Mouse (Mus musculus): ENCODE results near the gene Foxl1. TPM values are rescaled to one million over a fixed set of nuclear protein-coding genes. Genes with fewer than 3 reads are reported as not detected.

Foxl1 gene
- polyA plus RNA-seq (2011; ENCODE audit: insufficient read length, low read depth, missing spikeins) = 1.1 and 2.0 TPM in 2 replicates

GRCm38 (mm10) chr8:121127756-121128375 is at the start of gene Foxl1:
Gene Foxl1, plus strand, starts transcription at chr8:121127940.
- Histone ChIP-seq H3K27ac (ENCODE audit: insufficient read depth, low read length) (no peak within 1 kb of the TSS), H3K4me3 (ENCODE audit: insufficient read depth, low read length) (no peak within 1 kb of the TSS), H3K4me1 (ENCODE audit: control insufficient read depth, insufficient read depth, low read length) (peaks cover 3% of the 10 kb centered on the region; the same call in 1 of the 2 replicates)
- TF ChIP-seq CTCF (IDR thresholded peaks at IDR 0.05; ENCODE audit: borderline replicate concordance, insufficient read depth, low read length) = no peak
- no peak for TF ChIP-seq POLR2A (IDR thresholded peaks at IDR 0.05; ENCODE audit: low read depth, low read length)

GRCm38 (mm10) chr8:121078721-121079120 is 49.0 kb upstream of the Foxl1 start:
- TF ChIP-seq CTCF (IDR thresholded peaks at IDR 0.05; ENCODE audit: borderline replicate concordance, insufficient read depth, low read length) (no peak), POLR2A (IDR thresholded peaks at IDR 0.05; ENCODE audit: low read depth, low read length) (no peak)
- no peak overlapping the region for H3K4me3 ChIP-seq (ENCODE audit: insufficient read depth, low read length)
- no peak overlapping the region for H3K27ac ChIP-seq (ENCODE audit: insufficient read depth, low read length)
- H3K4me1 ChIP-seq (ENCODE audit: control insufficient read depth, insufficient read depth, low read length) = no peaks in the 10 kb centered on the region

- no peak overlapping the region for H3K27ac ChIP-seq (ENCODE audit: insufficient read depth, low read length)
- no peak overlapping the region for H3K4me3 ChIP-seq (ENCODE audit: insufficient read depth, low read length)
- TF ChIP-seq CTCF (IDR thresholded peaks at IDR 0.05; ENCODE audit: borderline replicate concordance, insufficient read depth, low read length) (no peak), POLR2A (IDR thresholded peaks at IDR 0.05; ENCODE audit: low read depth, low read length) (no peak)
- no peaks in the 10 kb centered on the region for H3K4me1 ChIP-seq (ENCODE audit: control insufficient read depth, insufficient read depth, low read length)
Observed at GRCm38 (mm10) chr8:121079201-121079600, 48.5 kb upstream of the Foxl1 start.

GRCm38 (mm10) chr8:121079944-121080343 is 47.8 kb upstream of the Foxl1 start:
- H3K27ac ChIP-seq (ENCODE audit: insufficient read depth, low read length) = no peak overlapping the region
- TF ChIP-seq POLR2A (IDR thresholded peaks at IDR 0.05; ENCODE audit: low read depth, low read length) = no peak
- no peak for TF ChIP-seq CTCF (IDR thresholded peaks at IDR 0.05; ENCODE audit: borderline replicate concordance, insufficient read depth, low read length)
- no peaks in the 10 kb centered on the region for H3K4me1 ChIP-seq (ENCODE audit: control insufficient read depth, insufficient read depth, low read length)
- no peak overlapping the region for H3K4me3 ChIP-seq (ENCODE audit: insufficient read depth, low read length)

- Histone ChIP-seq H3K27ac (ENCODE audit: insufficient read depth, low read length) (no peak overlapping the region), H3K4me1 (ENCODE audit: control insufficient read depth, insufficient read depth, low read length) (no peaks in the 10 kb centered on the region), H3K4me3 (ENCODE audit: insufficient read depth, low read length) (no peak overlapping the region)
- TF ChIP-seq POLR2A (IDR thresholded peaks at IDR 0.05; ENCODE audit: low read depth, low read length) (no peak), CTCF (IDR thresholded peaks at IDR 0.05; ENCODE audit: borderline replicate concordance, insufficient read depth, low read length) (no peak)
Observed at GRCm38 (mm10) chr8:121080361-121081090, 47.2 kb upstream of the Foxl1 start.

- H3K4me1 ChIP-seq (ENCODE audit: control insufficient read depth, insufficient read depth, low read length) = no peaks in the 10 kb centered on the region
- TF ChIP-seq POLR2A (IDR thresholded peaks at IDR 0.05; ENCODE audit: low read depth, low read length) (no peak), CTCF (IDR thresholded peaks at IDR 0.05; ENCODE audit: borderline replicate concordance, insufficient read depth, low read length) (no peak)
- H3K27ac ChIP-seq (ENCODE audit: insufficient read depth, low read length) = no peak overlapping the region
- no peak overlapping the region for H3K4me3 ChIP-seq (ENCODE audit: insufficient read depth, low read length)
Observed at GRCm38 (mm10) chr8:121081398-121081797, 46.3 kb upstream of the Foxl1 start.

GRCm38 (mm10) chr8:121082218-121083092 is 45.3 kb upstream of the Foxl1 start:
- Histone ChIP-seq H3K4me1 (ENCODE audit: control insufficient read depth, insufficient read depth, low read length) (no peaks in the 10 kb centered on the region), H3K27ac (ENCODE audit: insufficient read depth, low read length) (no peak overlapping the region; the same call in 1 of the 2 replicates), H3K4me3 (ENCODE audit: insufficient read depth, low read length) (peak overlapping the region; percentile 79)
- no peak for TF ChIP-seq POLR2A (IDR thresholded peaks at IDR 0.05; ENCODE audit: low read depth, low read length)
- no peak for TF ChIP-seq CTCF (IDR thresholded peaks at IDR 0.05; ENCODE audit: borderline replicate concordance, insufficient read depth, low read length)

- Histone ChIP-seq H3K4me1 (ENCODE audit: control insufficient read depth, insufficient read depth, low read length) (no peaks in the 10 kb centered on the region), H3K4me3 (ENCODE audit: insufficient read depth, low read length) (peak overlapping the region; percentile 79), H3K27ac (ENCODE audit: insufficient read depth, low read length) (no peak overlapping the region; the same call in 1 of the 2 replicates)
- no peak for TF ChIP-seq CTCF (IDR thresholded peaks at IDR 0.05; ENCODE audit: borderline replicate concordance, insufficient read depth, low read length)
- TF ChIP-seq POLR2A (IDR thresholded peaks at IDR 0.05; ENCODE audit: low read depth, low read length) = no peak
Observed at GRCm38 (mm10) chr8:121083093-121083935, 44.4 kb upstream of the Foxl1 start.

- H3K27ac ChIP-seq (ENCODE audit: insufficient read depth, low read length) = no peak overlapping the region
Observed at GRCm38 (mm10) chr8:121083936-121084209, 43.9 kb upstream of the Foxl1 start.

More at GRCm38 (mm10) chr8:121083936-121084209, 43.9 kb upstream of the Foxl1 start:
- TF ChIP-seq CTCF (IDR thresholded peaks at IDR 0.05; ENCODE audit: borderline replicate concordance, insufficient read depth, low read length) (no peak), POLR2A (IDR thresholded peaks at IDR 0.05; ENCODE audit: low read depth, low read length) (no peak)
- Histone ChIP-seq H3K4me3 (ENCODE audit: insufficient read depth, low read length) (peak overlapping the region; percentile 79), H3K4me1 (ENCODE audit: control insufficient read depth, insufficient read depth, low read length) (no peaks in the 10 kb centered on the region)
